Mouse (Mus musculus): ENCODE measurements around the gene Olfr763. TPM values are rescaled to one million over a fixed set of nuclear protein-coding genes. Genes with fewer than 3 reads are reported as not detected.
A peak's percentile ranks its signal among the peaks of the same experiment; 100 is the strongest.

Gene Olfr763
- not detected in 2 replicates for polyA plus RNA-seq (2015; fragmentation: Nextera tagmentation; extraction: Ambion mirVana)

- H3K4me1 ChIP-seq (ENCODE audit: control insufficient read depth, insufficient read depth, low read length): no peaks in the 10 kb centered on the region
- no peak for ATAC-seq (ENCODE audit: insufficient read depth, low FRiP score)
- H3K36me3 ChIP-seq (ENCODE audit: control insufficient read depth, insufficient read depth, low read length): no peaks in the 10 kb centered on the region
- no peak within 1 kb of the TSS for H3K4me3 ChIP-seq (replicated peaks; ENCODE audit: low read length)
- H3K9me3 ChIP-seq (replicated peaks; ENCODE audit: control insufficient read depth, low read length): 0 out of 2 replicates have a peak, but pooled peaks cover 3% of the 10 kb centered on the region
- no peak within 1 kb of the TSS for H3K4me2 ChIP-seq (ENCODE audit: low read depth, low read length)
- WGBS: 61% methylated on average over 2 of the region's 2 CpGs
- H3K27me3 ChIP-seq (ENCODE audit: control insufficient read depth, insufficient read depth, low read length): no peaks in the 10 kb centered on the region
- H3K27ac ChIP-seq (ENCODE audit: low read length): no peak within 1 kb of the TSS
- H3K9ac ChIP-seq (ENCODE audit: low read length): no peak within 1 kb of the TSS
Observed at GRCm38 (mm10) chr10:129010288-129010841, at the start of gene Olfr763. Gene Olfr763, plus strand, starts transcription at chr10:129010791.

GRCm38 (mm10) chr10:128964961-128965360 lies 45.6 kb upstream of the Olfr763 start:
- no peak overlapping the region for H3K4me2 ChIP-seq (ENCODE audit: low read depth, low read length)
- WGBS: 50% methylated on average over 2 of the region's 2 CpGs
- H3K9me3 ChIP-seq (replicated peaks; ENCODE audit: control insufficient read depth, low read length): no peaks in the 10 kb centered on the region
- peaks cover 13% of the 10 kb centered on the region for H3K4me1 ChIP-seq (ENCODE audit: control insufficient read depth, insufficient read depth, low read length)
- H3K27me3 ChIP-seq (ENCODE audit: control insufficient read depth, insufficient read depth, low read length): no peaks in the 10 kb centered on the region
- ATAC-seq (ENCODE audit: insufficient read depth, low FRiP score): no peak
- no peak overlapping the region for H3K27ac ChIP-seq (ENCODE audit: low read length)
- H3K4me3 ChIP-seq (replicated peaks; ENCODE audit: low read length): no peak overlapping the region
- H3K9ac ChIP-seq (ENCODE audit: low read length): no peak overlapping the region
- H3K36me3 ChIP-seq (ENCODE audit: control insufficient read depth, insufficient read depth, low read length): no peaks in the 10 kb centered on the region

- H3K4me3 ChIP-seq (replicated peaks; ENCODE audit: low read length): no peak overlapping the region
- H3K27me3 ChIP-seq (ENCODE audit: control insufficient read depth, insufficient read depth, low read length): no peaks in the 10 kb centered on the region
- peaks cover 13% of the 10 kb centered on the region for H3K4me1 ChIP-seq (ENCODE audit: control insufficient read depth, insufficient read depth, low read length)
- no peaks in the 10 kb centered on the region for H3K36me3 ChIP-seq (ENCODE audit: control insufficient read depth, insufficient read depth, low read length)
- no peak for ATAC-seq (ENCODE audit: insufficient read depth, low FRiP score)
- H3K9ac ChIP-seq (ENCODE audit: low read length): no peak overlapping the region
- H3K9me3 ChIP-seq (replicated peaks; ENCODE audit: control insufficient read depth, low read length): no peaks in the 10 kb centered on the region
- 51% methylated on average over 6 of the region's 6 CpGs for WGBS
- H3K27ac ChIP-seq (ENCODE audit: low read length): peak overlapping the region; percentile 12
- H3K4me2 ChIP-seq (ENCODE audit: low read depth, low read length): no peak overlapping the region
Observed at GRCm38 (mm10) chr10:128965871-128966270, 44.7 kb upstream of the Olfr763 start.

- Histone ChIP-seq H3K9me3 (replicated peaks; ENCODE audit: control insufficient read depth, low read length) (no peaks in the 10 kb centered on the region), H3K36me3 (ENCODE audit: control insufficient read depth, insufficient read depth, low read length) (no peaks in the 10 kb centered on the region), H3K4me2 (ENCODE audit: low read depth, low read length) (no peak overlapping the region), H3K27ac (ENCODE audit: low read length) (peak overlapping the region; percentile 78; the same call in 1 of the 2 replicates), H3K4me3 (replicated peaks; ENCODE audit: low read length) (no peak overlapping the region), H3K27me3 (ENCODE audit: control insufficient read depth, insufficient read depth, low read length) (no peaks in the 10 kb centered on the region), H3K9ac (ENCODE audit: low read length) (no peak overlapping the region), H3K4me1 (ENCODE audit: control insufficient read depth, insufficient read depth, low read length) (peaks cover 9% of the 10 kb centered on the region)
- 19% methylated on average over 1 of the region's 1 CpGs for WGBS
- peak; percentile 87 for ATAC-seq (ENCODE audit: insufficient read depth, low FRiP score)
Observed at GRCm38 (mm10) chr10:128968341-128968749, 42.2 kb upstream of the Olfr763 start.

- 28% methylated on average over 1 of the region's 1 CpGs for WGBS
- H3K27me3 ChIP-seq (ENCODE audit: control insufficient read depth, insufficient read depth, low read length): no peaks in the 10 kb centered on the region
- peaks cover 11% of the 10 kb centered on the region for H3K4me1 ChIP-seq (ENCODE audit: control insufficient read depth, insufficient read depth, low read length)
- peak overlapping the region; percentile 46; the same call in 1 of the 2 replicates for H3K27ac ChIP-seq (ENCODE audit: low read length)
- peak; percentile 54; the same call in 1 of the 2 replicates for ATAC-seq (ENCODE audit: insufficient read depth, low FRiP score)
- no peak overlapping the region for H3K4me2 ChIP-seq (ENCODE audit: low read depth, low read length)
- no peaks in the 10 kb centered on the region for H3K9me3 ChIP-seq (replicated peaks; ENCODE audit: control insufficient read depth, low read length)
- no peak overlapping the region for H3K9ac ChIP-seq (ENCODE audit: low read length)
- H3K4me3 ChIP-seq (replicated peaks; ENCODE audit: low read length): no peak overlapping the region
- H3K36me3 ChIP-seq (ENCODE audit: control insufficient read depth, insufficient read depth, low read length): no peaks in the 10 kb centered on the region
Observed at GRCm38 (mm10) chr10:128970740-128971250, 39.8 kb upstream of the Olfr763 start.

GRCm38 (mm10) chr10:128972841-128973240 lies 37.8 kb upstream of the Olfr763 start:
- Histone ChIP-seq H3K27me3 (ENCODE audit: control insufficient read depth, insufficient read depth, low read length) (no peaks in the 10 kb centered on the region), H3K4me2 (ENCODE audit: low read depth, low read length) (no peak overlapping the region), H3K4me1 (ENCODE audit: control insufficient read depth, insufficient read depth, low read length) (peaks cover 9% of the 10 kb centered on the region), H3K36me3 (ENCODE audit: control insufficient read depth, insufficient read depth, low read length) (no peaks in the 10 kb centered on the region), H3K9me3 (replicated peaks; ENCODE audit: control insufficient read depth, low read length) (no peaks in the 10 kb centered on the region), H3K4me3 (replicated peaks; ENCODE audit: low read length) (no peak overlapping the region), H3K9ac (ENCODE audit: low read length) (no peak overlapping the region), H3K27ac (ENCODE audit: low read length) (no peak overlapping the region)
- ATAC-seq (ENCODE audit: insufficient read depth, low FRiP score): no peak
- 74% methylated on average over 4 of the region's 4 CpGs for WGBS

- no peaks in the 10 kb centered on the region for H3K27me3 ChIP-seq (ENCODE audit: control insufficient read depth, insufficient read depth, low read length)
- H3K4me3 ChIP-seq (replicated peaks; ENCODE audit: low read length): no peak overlapping the region
- WGBS: 61% methylated on average over 3 of the region's 3 CpGs
- no peak overlapping the region for H3K9ac ChIP-seq (ENCODE audit: low read length)
- ATAC-seq (ENCODE audit: insufficient read depth, low FRiP score): no peak
- no peak overlapping the region for H3K4me2 ChIP-seq (ENCODE audit: low read depth, low read length)
- no peak overlapping the region for H3K27ac ChIP-seq (ENCODE audit: low read length)
- peaks cover 3% of the 10 kb centered on the region; the same call in 1 of the 2 replicates for H3K4me1 ChIP-seq (ENCODE audit: control insufficient read depth, insufficient read depth, low read length)
- H3K36me3 ChIP-seq (ENCODE audit: control insufficient read depth, insufficient read depth, low read length): no peaks in the 10 kb centered on the region
- H3K9me3 ChIP-seq (replicated peaks; ENCODE audit: control insufficient read depth, low read length): no peaks in the 10 kb centered on the region
Observed at GRCm38 (mm10) chr10:128976395-128976794, 34.2 kb upstream of the Olfr763 start.

GRCm38 (mm10) chr10:128977522-128978114 lies 33.0 kb upstream of the Olfr763 start:
- no peak overlapping the region for H3K4me2 ChIP-seq (ENCODE audit: low read depth, low read length)
- H3K36me3 ChIP-seq (ENCODE audit: control insufficient read depth, insufficient read depth, low read length): no peaks in the 10 kb centered on the region
- no peaks in the 10 kb centered on the region for H3K9me3 ChIP-seq (replicated peaks; ENCODE audit: control insufficient read depth, low read length)
- ATAC-seq (ENCODE audit: insufficient read depth, low FRiP score): peak; percentile 81
- no peak overlapping the region for H3K27ac ChIP-seq (ENCODE audit: low read length)
- H3K27me3 ChIP-seq (ENCODE audit: control insufficient read depth, insufficient read depth, low read length): no peaks in the 10 kb centered on the region
- H3K4me1 ChIP-seq (ENCODE audit: control insufficient read depth, insufficient read depth, low read length): peaks cover 3% of the 10 kb centered on the region; the same call in 1 of the 2 replicates
- 22% methylated on average over 9 of the region's 9 CpGs for WGBS
- no peak overlapping the region for H3K4me3 ChIP-seq (replicated peaks; ENCODE audit: low read length)
- no peak overlapping the region for H3K9ac ChIP-seq (ENCODE audit: low read length)

GRCm38 (mm10) chr10:128980644-128981365 lies 29.8 kb upstream of the Olfr763 start:
- Histone ChIP-seq H3K27ac (ENCODE audit: low read length) (no peak overlapping the region), H3K4me3 (replicated peaks; ENCODE audit: low read length) (no peak overlapping the region), H3K9me3 (replicated peaks; ENCODE audit: control insufficient read depth, low read length) (no peaks in the 10 kb centered on the region), H3K36me3 (ENCODE audit: control insufficient read depth, insufficient read depth, low read length) (no peaks in the 10 kb centered on the region), H3K27me3 (ENCODE audit: control insufficient read depth, insufficient read depth, low read length) (no peaks in the 10 kb centered on the region), H3K4me2 (ENCODE audit: low read depth, low read length) (no peak overlapping the region), H3K4me1 (ENCODE audit: control insufficient read depth, insufficient read depth, low read length) (no peaks in the 10 kb centered on the region), H3K9ac (ENCODE audit: low read length) (no peak overlapping the region)
- WGBS: 57% methylated on average over 3 of the region's 3 CpGs
- peak; percentile 63; the same call in 1 of the 2 replicates for ATAC-seq (ENCODE audit: insufficient read depth, low FRiP score)
